Mouse (Mus musculus) CD4-positive, CD25-positive, alpha-beta regulatory T cell, adult 2 months (primary cell): ENCODE measurements around the gene Asb1.
A peak's percentile ranks its signal among the peaks of the same experiment; 100 is the strongest.

ENCODE experiments used
- DNase-seq: peaks from one replicate; pipeline ENCODE4 v3.0.0-alpha.2; 2012; ENCODE audit warnings: low read depth, low spot score

Asb1 gene

GRCm38 (mm10) chr1:91543974-91544373 is 3.6 kb downstream of the Asb1 start:
- DNase-seq, result no peak

- no peak for DNase-seq
Observed at GRCm38 (mm10) chr1:91545226-91545625, 4.9 kb downstream of the Asb1 start.

- no peak for DNase-seq
Observed at GRCm38 (mm10) chr1:91547567-91547966, 7.2 kb downstream of the Asb1 start.

DNA sequence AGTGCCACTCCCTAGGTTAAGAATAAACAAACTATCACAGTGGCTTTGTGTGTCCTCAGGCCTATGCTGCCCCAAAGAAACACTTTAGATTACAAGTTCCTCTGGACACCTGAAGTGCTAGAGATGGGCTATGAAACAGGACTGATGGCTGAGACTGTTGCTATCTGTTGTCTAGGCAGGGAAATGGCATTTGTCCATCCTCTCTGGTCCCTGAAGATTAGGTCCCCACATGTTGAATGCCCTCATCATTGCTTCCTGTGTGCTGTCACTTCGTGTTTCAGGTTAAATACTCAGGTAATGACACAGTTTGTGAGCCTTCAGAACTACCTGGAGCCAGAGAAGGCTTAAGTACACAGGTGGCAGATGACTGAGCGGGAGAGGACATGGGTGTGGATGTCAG is 8.7 kb downstream of the Asb1 start:
- DNase-seq, result no peak

DNA sequence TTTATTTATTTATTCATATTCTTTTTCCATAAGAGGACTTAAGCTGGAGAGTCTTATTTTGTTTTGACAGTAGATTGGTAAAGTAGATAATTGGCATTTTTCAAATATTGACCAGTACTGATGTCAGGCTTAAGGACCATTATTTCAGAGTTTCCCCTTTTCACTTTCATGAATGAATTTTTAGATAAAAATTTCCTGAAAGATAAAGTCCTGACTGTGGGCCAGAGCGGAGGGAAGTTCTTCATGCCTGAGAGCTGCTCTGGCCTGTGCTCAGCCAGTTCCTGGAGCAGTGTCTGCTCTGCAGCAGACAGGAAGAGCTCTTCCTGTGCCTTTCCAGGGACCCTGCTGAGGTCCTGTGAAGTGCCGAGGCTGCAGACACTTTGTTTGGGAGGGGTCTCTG is 16.8 kb downstream of the Asb1 start:
- DNase-seq, result no peak

GRCm38 (mm10) chr1:91561226-91561625 is 20.9 kb downstream of the Asb1 start:
- no peak for DNase-seq

- DNase-seq, result no peak
Observed at GRCm38 (mm10) chr1:91562977-91563590, 22.7 kb downstream of the Asb1 start.

DNA sequence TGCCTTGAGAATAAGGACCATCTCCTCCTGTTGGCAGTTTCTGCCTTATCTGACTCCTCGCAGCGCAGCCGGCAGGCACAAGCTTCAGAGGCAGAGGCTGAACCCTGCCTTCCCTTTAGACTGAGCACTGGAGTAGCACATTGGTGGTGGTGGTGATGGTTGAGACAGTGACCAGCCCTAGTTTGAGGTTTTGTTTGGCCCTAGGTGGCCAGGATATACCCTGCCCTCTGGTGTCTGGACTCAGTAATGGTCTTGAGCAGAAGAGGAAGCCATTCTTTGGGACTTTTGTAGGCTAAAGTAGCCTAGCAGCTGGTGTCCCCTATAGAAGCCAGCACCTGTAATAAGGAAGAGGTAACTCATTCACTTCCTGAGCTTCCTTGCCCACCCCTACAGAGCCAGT is 23.7 kb downstream of the Asb1 start:
- DNase-seq, result peak; percentile 13

DNA sequence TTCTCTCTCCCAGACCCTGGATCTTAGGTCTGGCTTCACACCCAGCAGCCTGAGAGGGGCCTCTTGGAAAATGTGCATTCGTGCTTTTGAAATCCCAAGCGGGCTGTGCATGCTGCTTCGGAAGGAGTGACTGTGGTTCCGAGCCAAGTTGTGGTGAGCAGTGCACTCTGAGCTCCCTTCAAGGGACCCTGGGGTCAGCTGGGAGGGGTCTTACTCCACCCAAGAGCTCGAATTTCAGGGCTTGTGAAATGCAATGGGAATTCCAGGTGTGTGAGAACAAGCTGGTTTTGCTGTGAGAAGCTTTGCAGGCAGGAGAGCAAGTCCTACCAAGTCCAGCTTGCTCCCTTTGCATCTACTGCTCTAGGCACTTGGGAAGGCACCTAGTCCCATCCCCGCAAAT is 24.3 kb downstream of the Asb1 start:
- no peak for DNase-seq

DNA sequence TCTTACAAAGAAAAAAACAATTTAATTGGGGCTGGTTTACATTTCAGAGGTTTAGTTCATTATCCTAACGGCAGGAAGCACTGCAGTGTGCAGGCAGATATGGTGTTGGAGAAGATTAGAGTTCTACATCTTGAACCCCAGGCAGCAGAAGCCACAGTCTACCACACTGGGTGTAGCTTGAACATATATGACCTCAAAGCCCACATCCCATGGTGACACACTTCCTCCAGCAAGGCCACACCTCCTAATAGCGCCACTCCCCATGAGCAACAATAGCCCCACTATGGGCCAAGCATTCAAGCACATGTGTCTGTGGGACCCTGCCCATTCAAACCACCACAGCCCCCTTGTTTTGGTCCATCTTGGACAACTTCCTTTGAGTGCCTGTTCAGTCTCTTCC is 26.9 kb downstream of the Asb1 start:
- no peak for DNase-seq

DNA sequence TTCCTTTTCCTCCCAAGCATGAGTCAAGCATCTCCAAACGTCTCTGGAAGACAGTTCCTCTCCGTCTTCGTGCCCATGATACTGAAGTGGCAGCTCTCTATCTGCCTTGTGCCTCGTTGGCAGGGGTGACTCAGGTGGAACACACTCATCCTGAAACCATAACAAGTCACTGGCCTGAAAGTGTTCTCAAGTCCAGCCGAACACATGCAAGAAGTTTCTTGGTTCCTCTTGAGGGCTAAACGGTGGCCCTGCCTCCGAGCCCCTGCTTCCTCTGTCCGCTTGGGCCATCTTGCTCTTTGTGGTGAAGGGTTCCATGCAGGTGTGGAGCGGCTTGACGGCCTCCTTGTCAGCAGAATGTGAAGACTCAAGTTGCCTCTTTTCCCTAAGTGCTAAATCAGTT is 32.1 kb downstream of the Asb1 start:
- no peak for DNase-seq

DNA sequence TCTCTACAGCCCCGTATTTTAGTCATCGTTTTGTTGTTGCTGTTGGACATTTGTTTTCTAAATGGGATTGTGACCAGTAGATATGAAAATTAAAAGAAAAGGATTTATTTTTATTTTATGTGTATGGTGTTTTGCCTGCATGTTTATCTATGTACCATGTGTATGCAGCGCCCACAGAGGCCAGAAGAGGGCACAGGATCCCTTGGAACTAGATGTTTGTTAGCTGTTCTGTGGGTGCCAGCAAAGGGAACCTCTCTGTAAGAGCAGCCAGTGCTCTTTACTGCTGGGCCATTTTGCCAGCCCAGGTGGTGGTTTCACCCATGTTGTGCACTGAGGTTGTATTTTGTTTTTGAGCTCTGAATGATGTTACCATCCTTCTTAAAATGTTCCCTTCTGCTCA is 33.9 kb downstream of the Asb1 start:
- DNase-seq, result peak; percentile 18

- DNase-seq, result no peak
Observed at GRCm38 (mm10) chr1:91577883-91578517, 37.7 kb downstream of the Asb1 start.

GRCm38 (mm10) chr1:91580503-91580902 is 40.2 kb downstream of the Asb1 start:
- no peak for DNase-seq

DNA sequence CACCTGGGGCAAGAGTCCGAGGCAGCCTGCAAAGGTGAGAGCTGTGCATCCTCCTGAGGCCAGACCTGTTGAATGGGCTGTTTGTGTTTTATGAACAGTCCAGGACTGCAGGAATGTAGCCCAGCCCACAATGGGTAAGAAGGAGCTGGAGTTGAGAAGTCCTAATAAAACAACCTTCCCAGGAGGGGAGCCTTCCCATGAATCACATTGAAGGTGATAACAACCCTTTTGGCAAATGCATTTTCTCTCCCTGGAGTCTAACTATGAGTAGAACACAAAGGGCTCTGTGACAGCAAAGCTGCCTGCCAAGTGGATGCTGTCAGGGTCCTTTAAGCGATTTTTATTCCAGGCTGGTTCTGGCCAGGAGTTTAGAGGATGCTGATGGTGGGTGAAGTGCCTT is 40.9 kb downstream of the Asb1 start:
- DNase-seq, result no peak

GRCm38 (mm10) chr1:91584969-91585835 is 44.9 kb downstream of the Asb1 start:
- no peak for DNase-seq

DNA sequence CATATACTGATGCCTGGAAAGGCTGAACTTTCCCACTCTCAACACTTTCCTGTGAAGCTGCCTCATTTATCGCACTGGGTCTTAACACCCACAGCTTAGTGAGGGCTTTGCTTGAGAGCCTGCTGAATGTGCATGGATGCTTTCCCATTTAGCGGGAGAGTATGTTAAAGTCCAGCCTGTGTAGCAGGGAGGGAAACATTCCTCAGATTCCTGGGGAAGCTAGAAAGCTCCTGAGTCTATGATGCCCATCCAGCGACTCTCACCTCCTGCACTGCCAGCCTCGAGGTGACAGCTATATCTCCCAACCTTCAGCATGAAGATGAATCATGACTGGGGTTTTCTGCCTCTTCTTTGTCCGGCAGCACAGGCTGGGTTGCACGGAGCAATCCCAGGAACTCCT is 49.4 kb downstream of the Asb1 start:
- DNase-seq, result no peak

DNA sequence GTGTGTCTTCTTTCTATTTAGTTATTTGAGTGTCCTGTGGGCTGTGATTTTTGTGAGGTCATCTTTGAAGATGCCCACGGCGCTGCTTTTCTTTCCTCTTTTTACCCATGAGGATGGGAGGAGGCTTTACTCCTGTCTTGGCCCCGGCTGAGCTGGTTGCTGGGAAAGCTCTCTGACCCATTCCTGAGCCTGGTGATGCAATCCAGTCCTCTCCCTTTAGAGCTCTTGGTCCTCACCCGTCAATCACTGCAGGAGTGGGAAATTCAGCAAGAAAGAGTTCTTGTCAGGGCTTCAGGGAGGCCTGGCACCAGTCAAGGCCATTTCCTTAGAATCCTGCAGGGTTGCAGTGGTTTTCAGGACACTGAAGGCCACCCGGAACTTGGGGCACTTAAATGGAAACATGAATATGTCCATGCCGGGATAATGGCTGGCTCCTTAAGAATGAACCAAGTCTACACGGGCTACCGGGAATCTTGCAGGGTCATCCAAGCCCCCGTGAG is 55.2 kb downstream of the Asb1 start:
- DNase-seq, result no peak

GRCm38 (mm10) chr1:91597611-91598010 is 57.3 kb downstream of the Asb1 start:
- DNase-seq, result no peak

DNA sequence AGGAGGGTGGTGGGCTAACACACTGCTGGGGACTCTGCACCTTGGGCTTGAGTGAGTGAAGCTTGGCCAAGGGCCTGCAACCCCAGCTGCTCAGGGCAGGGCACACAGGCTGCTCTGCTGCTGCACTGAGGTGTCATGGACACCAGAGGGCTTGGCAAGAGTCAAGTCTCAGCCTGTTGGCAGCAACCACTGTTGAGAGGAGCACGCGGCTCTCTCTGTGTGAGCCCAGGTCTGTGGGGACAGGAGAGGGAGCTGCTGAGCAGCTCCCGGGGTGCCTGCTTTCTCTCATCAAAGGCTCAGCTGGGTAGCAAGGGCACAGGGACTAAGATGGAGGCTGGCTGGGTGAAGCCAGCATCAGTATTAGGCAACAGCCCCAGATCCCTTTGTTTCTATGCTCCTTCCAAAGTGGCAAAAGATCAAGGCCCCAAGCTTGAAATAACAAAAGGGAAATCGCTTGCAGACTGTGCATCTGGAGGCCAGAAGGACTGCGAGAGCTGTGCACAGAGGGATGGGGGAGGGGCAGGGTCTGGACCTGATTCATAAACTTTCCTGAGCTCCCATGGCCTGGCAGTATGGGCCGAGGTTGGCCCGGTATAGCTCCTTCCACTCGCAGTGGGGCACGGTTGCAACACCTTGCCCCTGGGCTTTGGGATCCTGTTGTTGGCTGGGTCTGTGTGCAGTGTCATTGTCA is 60.5 kb downstream of the Asb1 start:
- peak; percentile 31 for DNase-seq

DNA sequence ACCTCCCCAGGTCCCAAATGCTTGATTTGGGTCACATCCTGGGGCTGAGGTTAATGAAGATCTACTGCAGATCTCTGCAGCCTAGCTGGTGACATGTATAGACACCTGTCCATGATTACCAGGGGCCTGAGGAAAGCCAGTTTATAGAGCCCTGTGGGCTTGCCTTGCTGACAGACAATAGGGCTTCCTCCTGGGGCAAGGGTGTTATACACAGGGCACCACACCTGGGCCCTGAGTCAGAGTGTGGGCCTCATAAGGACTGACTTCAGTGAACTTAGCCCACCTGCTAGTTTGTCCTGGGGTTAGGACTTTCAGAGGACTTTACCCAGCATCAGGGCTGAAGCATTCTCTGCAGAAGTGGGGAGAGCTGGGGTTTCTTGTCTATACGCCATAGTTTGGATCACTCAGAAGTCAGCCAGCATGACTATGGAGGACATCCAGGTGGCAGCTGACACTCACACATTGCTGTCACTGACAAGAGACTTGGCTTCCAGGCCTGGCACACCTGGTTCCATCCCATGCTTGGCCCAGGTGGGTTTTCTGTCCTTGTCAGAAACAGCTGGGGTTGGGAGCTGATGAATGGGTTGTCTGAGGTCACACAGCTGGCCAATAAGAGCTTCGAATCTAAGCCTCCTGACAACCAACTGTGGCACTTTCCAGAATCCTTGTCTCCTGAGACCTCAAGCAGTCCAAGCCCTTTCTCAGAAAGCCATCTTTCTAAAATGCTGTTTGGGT is 61.2 kb downstream of the Asb1 start:
- DNase-seq, result no peak
